Mouse (Mus musculus) Muller cell, postnatal 12 days (primary cell): ENCODE measurements around the gene Thbs4.

ENCODE experiments used
- DNase-seq: peaks from one replicate; pipeline ENCODE4 v3.0.0-alpha.2; 2015; ENCODE audit errors: inconsistent ontology term

Gene Thbs4

GRCm38 (mm10) chr13:92760519-92760918 lies 34.1 kb downstream of the Thbs4 start:
- no peak for DNase-seq

- no peak for DNase-seq
These were observed 35.5 kb downstream of the Thbs4 start for GRCm38 (mm10) chr13:92759096-92759495.

GRCm38 (mm10) chr13:92757972-92758585 lies 36.5 kb downstream of the Thbs4 start:
- DNase-seq, result no peak

GRCm38 (mm10) chr13:92755036-92755435 lies 39.6 kb downstream of the Thbs4 start:
- DNase-seq, result no peak

- no peak for DNase-seq
These were observed 40.9 kb downstream of the Thbs4 start for GRCm38 (mm10) chr13:92753676-92754075.

- peak; percentile 94 for DNase-seq
These were observed 42.7 kb downstream of the Thbs4 start for GRCm38 (mm10) chr13:92751726-92752565.

GRCm38 (mm10) chr13:92750976-92751518 lies 43.6 kb downstream of the Thbs4 start:
- peak; percentile 76 for DNase-seq

- DNase-seq, result no peak
These were observed 51.3 kb downstream of the Thbs4 start for GRCm38 (mm10) chr13:92743337-92743736.

GRCm38 (mm10) chr13:92742886-92743285 lies 51.7 kb downstream of the Thbs4 start:
- no peak for DNase-seq

- DNase-seq, result peak; percentile 21
These were observed 53.8 kb downstream of the Thbs4 start for GRCm38 (mm10) chr13:92740671-92741270.

- DNase-seq, result no peak
These were observed 54.8 kb downstream of the Thbs4 start for GRCm38 (mm10) chr13:92739858-92740257.

- DNase-seq, result no peak
These were observed 55.8 kb downstream of the Thbs4 start for GRCm38 (mm10) chr13:92738821-92739220.

- peak; percentile 59 for DNase-seq
These were observed 57.9 kb downstream of the Thbs4 start for GRCm38 (mm10) chr13:92736516-92737300.

GRCm38 (mm10) chr13:92735693-92736092 lies 58.9 kb downstream of the Thbs4 start:
- DNase-seq, result no peak

GRCm38 (mm10) chr13:92733741-92734140 lies 60.9 kb downstream of the Thbs4 start:
- DNase-seq, result peak; percentile 36

- no peak for DNase-seq
These were observed 61.4 kb downstream of the Thbs4 start for GRCm38 (mm10) chr13:92733252-92733651.

- peak; percentile 86 for DNase-seq
These were observed 61.8 kb downstream of the Thbs4 start for GRCm38 (mm10) chr13:92732836-92733235.

GRCm38 (mm10) chr13:92731811-92732210 lies 62.8 kb downstream of the Thbs4 start:
- no peak for DNase-seq

- DNase-seq, result no peak
These were observed 64.8 kb downstream of the Thbs4 start for GRCm38 (mm10) chr13:92729811-92730210.

- DNase-seq, result no peak
These were observed 72.2 kb downstream of the Thbs4 start for GRCm38 (mm10) chr13:92722389-92722788.

- DNase-seq, result no peak
These were observed 73.6 kb downstream of the Thbs4 start for GRCm38 (mm10) chr13:92721006-92721405.
